Mouse (Mus musculus) yolk sac, embryonic 10.5 days (tissue): Measurements from ENCODE around the gene She.
"Not testable (repeated sequence)": the region's sequence is repeated elsewhere in the genome, so short reads cannot be mapped to it uniquely, and the experiment has no call there.

Experiments
- DNase-seq: peaks from one replicate; pipeline ENCODE4 v3.0.0-alpha.2; 2017; ENCODE audit warnings: low spot score

The She gene

GRCm38 (mm10) chr3:89830815-89831591 is at the start of gene She:
TSS of gene She (plus strand) at chr3:89831370.
- DNase-seq, result no peak

GRCm38 (mm10) chr3:89781640-89782039 is 49.5 kb upstream of the She start:
- DNase-seq, result no peak

DNA sequence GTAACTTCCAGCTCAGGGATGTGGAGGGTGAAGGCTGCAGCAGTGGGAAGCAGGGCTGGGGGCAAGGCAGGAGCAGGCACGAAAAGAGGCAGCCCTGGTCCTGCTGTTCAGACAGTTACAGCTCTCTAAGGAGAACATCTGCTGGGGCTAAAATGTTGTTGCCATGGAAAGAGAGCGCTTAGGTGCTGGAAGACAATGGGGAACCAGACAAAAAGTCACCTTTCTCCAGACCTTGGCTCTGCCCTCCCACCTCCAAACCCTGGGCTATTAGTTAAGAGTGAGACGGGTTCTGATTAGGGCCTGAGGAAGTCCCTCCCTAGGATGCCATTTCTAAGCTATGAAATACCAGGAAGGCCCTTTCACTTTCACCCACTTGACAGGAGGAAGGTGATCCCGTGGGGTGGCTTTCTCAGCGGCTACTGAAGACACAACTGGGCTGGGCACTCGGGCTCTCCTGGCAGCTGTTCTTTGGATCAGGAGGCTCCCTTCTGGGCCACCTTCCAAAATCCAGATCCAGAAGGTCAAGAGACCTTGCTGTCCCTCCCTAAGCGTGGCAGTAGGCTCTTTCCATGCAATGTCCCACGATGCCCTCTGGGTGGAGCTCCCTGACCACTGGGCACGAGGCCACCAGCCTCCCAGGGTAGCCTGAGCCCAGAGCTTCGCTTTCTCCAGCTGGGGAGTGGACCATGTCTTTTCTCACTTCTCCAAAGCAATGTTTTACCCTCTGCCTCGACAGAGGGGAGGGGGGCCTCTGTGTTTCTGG is 46.0 kb upstream of the She start:
- no peak for DNase-seq

DNA sequence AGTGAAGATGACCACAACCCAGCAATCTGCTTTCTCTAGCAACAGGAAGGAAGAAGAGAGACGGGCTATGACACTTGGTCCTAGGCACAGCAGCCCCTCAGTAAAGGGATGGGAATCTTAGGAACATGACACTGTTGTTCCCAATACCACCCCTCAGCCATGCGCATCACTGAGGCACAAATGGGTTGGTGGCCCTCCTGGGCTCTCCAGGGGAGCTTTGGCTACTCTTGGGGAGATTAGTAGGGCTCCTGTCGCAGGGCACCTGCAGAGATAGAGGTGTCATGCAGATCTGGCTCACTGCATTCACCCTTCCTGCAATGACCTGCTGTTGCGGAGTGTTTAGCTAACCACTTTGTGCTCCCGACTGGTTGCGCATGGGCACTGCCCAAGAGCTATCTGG is 44.9 kb upstream of the She start:
- no peak for DNase-seq

GRCm38 (mm10) chr3:89788680-89789352 is 42.4 kb upstream of the She start:
- DNase-seq, result no peak

DNA sequence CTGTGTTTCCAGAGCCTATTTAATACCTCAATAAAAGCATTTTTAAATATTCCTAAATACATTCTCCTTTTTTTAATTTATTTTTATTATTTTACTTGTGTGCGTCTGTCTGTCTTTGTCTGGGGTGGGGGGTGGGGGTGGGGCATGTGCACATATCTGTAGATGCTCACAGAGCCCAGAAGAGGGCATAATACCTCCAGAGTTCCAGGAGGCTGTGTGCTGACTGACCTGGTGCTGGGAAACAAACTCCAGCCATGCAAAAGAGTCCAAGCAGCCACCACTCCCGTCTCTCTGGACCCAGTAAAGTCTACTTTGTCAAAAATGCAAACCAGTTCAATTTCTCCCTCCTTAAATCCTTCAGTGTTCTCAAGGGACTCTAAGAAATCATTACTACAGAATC is 36.6 kb upstream of the She start:
- DNase-seq, result no peak

GRCm38 (mm10) chr3:89795746-89796145 is 35.4 kb upstream of the She start:
- DNase-seq, result no peak

DNA sequence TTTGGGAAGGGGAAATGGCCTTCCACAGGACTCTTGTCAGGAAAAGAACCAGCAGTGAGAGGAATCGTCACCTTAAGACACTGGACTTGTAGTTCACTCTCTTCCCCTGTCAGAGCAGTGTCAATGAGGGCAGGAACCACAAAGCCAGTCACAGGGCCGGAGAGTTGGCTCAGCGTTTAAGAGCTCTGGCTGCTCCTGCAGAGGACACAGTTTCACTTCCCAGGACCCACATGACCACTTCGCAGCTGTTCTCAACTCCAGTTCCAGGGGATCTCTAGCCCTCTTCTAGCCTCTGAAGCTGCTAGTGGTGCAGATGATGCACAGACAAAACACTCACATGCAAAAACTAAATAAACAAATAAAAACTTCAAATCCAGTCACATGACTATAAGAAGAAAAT is 34.8 kb upstream of the She start:
- no peak for DNase-seq

DNA sequence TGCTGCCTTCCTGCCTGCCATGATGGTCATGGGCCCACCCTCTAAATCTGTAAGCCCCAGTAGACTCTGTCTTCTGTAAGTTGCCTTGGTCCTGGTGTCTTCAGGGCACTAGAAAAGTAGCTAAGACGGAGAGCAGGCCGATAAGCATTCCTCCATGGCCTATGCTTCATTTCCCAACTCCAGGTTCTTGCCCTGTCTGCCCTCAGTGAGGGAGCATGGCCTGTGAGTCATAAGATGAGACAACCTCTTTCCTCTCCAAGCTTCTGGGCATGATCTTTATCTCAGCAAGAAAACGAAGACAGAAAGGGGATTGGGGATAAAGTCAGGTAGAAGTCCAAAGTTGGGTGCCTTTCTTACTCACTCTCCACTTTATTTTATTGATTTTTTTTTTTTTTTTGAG is 32.7 kb upstream of the She start:
- no peak for DNase-seq

- peak; percentile 43 for DNase-seq
Observed at GRCm38 (mm10) chr3:89799476-89799875, 31.7 kb upstream of the She start.

GRCm38 (mm10) chr3:89800078-89800477 is 31.1 kb upstream of the She start:
- DNase-seq, result not testable (repeated sequence)

DNA sequence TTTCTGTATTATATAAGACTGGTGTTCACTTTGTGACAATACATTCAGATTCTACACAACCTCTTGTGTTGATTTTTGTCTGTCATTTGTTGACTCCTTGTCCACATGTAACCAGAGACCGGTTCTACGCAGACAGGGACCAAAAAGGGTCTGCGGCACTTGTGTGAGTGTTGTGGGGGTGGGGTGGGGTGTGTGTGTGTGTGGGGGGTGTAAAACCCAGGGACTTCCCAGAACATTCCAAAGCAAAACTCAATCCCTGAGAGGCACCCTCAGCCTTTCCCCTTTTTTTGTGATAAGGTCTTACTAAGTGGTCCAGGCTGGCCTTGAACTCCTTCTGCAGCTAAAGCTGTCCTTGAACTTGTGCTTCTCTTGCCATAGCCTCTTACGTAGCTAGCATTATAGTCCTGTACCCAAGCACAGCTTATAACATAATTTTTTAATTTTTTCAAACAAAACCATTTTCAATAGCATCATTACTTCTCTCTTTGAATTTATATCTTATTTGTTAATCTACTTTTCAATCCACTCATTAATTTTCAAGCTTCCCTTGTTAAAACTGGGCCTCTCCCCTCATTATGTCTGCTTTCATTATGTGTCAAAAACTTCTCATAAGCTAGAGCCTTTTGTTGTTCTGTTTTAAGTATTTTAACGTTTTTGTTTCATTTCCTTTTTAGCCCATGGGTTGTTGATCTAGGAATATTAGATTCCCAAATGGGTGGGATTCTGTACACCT is 30.2 kb upstream of the She start:
- no peak for DNase-seq

GRCm38 (mm10) chr3:89801507-89801847 is 29.7 kb upstream of the She start:
- DNase-seq, result no peak

- no peak for DNase-seq
Observed at GRCm38 (mm10) chr3:89802876-89803275, 28.3 kb upstream of the She start.

DNA sequence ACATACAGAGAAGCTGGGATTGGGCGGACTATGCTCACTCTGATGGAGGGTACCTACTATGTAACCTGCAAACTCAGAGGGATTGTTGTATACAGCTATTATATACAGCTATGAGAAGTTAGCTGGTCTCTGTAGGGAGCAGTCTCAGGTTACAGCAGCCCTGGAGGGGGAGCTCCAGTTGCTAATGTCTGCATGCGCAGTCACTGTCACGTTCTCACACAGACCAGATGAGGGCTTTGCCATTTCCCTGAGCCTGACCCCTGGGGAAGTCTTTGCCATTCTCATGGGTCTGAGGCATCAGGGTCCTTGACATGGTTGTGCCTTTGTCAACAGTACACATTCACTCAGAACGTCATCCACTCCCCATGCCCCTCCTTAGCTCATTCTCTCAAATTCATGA is 26.0 kb upstream of the She start:
- DNase-seq, result no peak

DNA sequence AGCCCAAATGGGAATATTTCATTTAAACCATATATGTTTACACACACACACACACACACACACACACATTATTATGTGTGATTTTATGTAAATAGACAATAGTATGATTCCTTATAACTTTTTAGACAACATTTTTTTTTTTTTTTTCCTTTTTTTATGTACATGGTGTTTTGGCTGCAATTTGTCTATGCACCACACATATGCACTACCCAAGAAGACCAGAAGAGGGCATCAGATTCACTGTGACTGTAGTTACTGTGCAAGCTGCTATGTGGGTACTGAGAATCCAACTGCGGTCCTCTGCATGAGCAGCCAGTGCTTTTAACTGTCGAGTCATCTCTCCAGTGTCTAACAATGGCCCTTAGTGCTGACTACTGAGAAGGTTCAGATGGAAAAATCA is 24.4 kb upstream of the She start:
- no peak for DNase-seq

- no peak for DNase-seq
Observed at GRCm38 (mm10) chr3:89807171-89807570, 24.0 kb upstream of the She start.

DNA sequence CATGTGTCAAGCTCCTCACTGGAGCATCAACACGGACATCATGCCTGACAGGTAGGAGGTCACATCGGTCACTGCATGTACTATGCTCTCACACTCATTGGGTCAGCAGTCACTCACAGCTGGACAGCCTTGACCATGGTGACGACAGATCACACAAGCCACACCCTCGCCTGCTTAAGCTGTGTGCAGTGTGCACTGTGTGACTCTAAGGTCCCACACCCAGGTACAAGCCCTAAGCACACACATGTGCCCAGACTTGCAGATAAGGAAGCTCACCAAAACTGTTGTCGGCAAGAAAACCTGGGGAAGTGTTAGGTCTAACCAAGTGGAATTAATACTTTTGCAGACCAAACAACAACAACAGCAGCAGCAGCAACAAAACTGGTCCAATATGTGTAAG is 23.3 kb upstream of the She start:
- DNase-seq, result no peak

GRCm38 (mm10) chr3:89808638-89809037 is 22.5 kb upstream of the She start:
- DNase-seq, result no peak

DNA sequence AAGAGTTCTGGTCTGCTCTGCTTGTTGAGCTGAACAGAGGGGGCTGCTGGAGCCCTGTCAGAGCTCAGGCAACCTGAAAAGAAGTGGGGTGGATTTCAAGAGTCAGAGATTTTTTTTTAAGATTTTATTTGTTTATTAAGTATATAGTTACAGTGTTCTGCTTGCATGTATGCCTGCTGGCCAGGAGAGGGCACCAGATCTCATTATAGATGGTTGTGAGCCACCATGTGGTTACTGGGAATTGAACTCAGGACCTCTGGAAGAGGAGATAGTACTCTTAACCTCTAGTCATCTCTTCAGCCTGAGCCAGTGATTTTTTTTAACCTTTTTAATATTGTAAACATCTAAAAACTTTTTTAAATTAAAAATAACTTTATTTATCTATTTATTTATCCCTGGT is 20.3 kb upstream of the She start:
- DNase-seq, result no peak

- DNase-seq, result no peak
Observed at GRCm38 (mm10) chr3:89812166-89812565, 19.0 kb upstream of the She start.

DNA sequence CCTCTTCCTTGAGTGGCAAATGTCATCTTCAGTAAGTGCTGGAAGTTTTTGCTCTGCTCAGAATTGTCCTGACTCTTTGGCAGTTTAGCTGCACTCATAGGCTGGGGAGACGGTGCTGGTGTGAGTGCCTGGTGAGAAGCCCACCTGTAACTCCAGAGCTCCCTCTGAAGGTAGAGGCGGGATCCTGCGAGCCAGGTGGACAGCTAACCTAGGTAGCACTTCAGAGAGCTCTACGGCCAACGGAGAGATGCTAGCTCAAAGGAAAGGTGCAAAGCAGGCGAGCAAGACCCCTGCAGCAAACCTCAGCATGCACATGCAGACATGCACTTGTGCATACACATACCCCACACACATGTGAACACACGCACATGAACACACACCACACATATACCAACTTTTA is 17.1 kb upstream of the She start:
- DNase-seq, result no peak

- DNase-seq, result no peak
Observed at GRCm38 (mm10) chr3:89817056-89817455, 14.1 kb upstream of the She start.
